Mouse (Mus musculus) erythroblast, embryonic 14.5 days (primary cell): ENCODE measurements around the gene Igfbp6. TPM values are rescaled to one million over a fixed set of nuclear protein-coding genes. Genes with fewer than 3 reads are reported as not detected.

ENCODE experiments used
- H3K27me3 ChIP-seq: 2 replicates; pipeline ENCODE4 v1.6.1; 2012; ENCODE audit warnings: inconsistent platforms; ENCODE audit not compliant: control insufficient read depth
- H3K36me3 ChIP-seq: 2 replicates; pipeline ENCODE4 v1.6.1; 2012; ENCODE audit warnings: mild to moderate bottlenecking, inconsistent platforms; ENCODE audit not compliant: control insufficient read depth
- H3K4me1 ChIP-seq: 2 replicates; pipeline ENCODE4 v1.6.1; 2012; ENCODE audit warnings: inconsistent platforms; ENCODE audit not compliant: control insufficient read depth
- H3K4me3 ChIP-seq: replicated peaks from 2 replicates; pipeline ENCODE3; 2012; ENCODE audit warnings: moderate library complexity, mild to moderate bottlenecking, inconsistent platforms
- H3K9me3 ChIP-seq: 2 replicates; pipeline ENCODE4 v1.6.1; 2012; ENCODE audit warnings: low read length, inconsistent platforms, mixed read lengths; ENCODE audit not compliant: control insufficient read depth
- GATA1 ChIP-seq: IDR thresholded peaks from 2 replicates; pipeline ENCODE4 v1.6.1; 2012; ENCODE audit warnings: low read length, inconsistent platforms, mixed read lengths
- TAL1 ChIP-seq: IDR thresholded peaks from 3 replicates; pipeline ENCODE4 v1.6.1; 2012; ENCODE audit warnings: low read length, inconsistent platforms, mixed read lengths
- polyA plus RNA-seq: library from polyadenylated mRNA; stranded (reverse); fragments of >175 nt; gene quantifications from 2 replicates; pipeline ENCODE4 v1.2.3, GENCODE M21; 2012

The Igfbp6 gene
- polyA plus RNA-seq, 1 experiment, result 0.05 TPM

GRCm38 (mm10) chr15:102192820-102193386, 48.7 kb downstream of the Igfbp6 start:
- Histone ChIP-seq H3K36me3 (no peaks in the 10 kb centered on the region), H3K27me3 (no peaks in the 10 kb centered on the region), H3K4me1 (peaks cover 9% of the 10 kb centered on the region), H3K9me3 (no peaks in the 10 kb centered on the region), H3K4me3 (no peak overlapping the region)
- TF ChIP-seq GATA1 (no peak), TAL1 (no peak)

- TF ChIP-seq TAL1 (no peak), GATA1 (no peak)
- Histone ChIP-seq H3K4me3 (no peak overlapping the region), H3K36me3 (no peaks in the 10 kb centered on the region), H3K9me3 (no peaks in the 10 kb centered on the region), H3K27me3 (no peaks in the 10 kb centered on the region), H3K4me1 (peaks cover 6% of the 10 kb centered on the region)
Observed at GRCm38 (mm10) chr15:102193652-102194051, 49.5 kb downstream of the Igfbp6 start.

- H3K4me1 ChIP-seq, result peaks cover 7% of the 10 kb centered on the region
- no peaks in the 10 kb centered on the region for H3K9me3 ChIP-seq
- no peak overlapping the region for H3K4me3 ChIP-seq
- H3K27me3 ChIP-seq, result no peaks in the 10 kb centered on the region
- TF ChIP-seq GATA1 (no peak), TAL1 (no peak)
- no peaks in the 10 kb centered on the region for H3K36me3 ChIP-seq
Observed at GRCm38 (mm10) chr15:102194439-102194838, 50.3 kb downstream of the Igfbp6 start.

DNA sequence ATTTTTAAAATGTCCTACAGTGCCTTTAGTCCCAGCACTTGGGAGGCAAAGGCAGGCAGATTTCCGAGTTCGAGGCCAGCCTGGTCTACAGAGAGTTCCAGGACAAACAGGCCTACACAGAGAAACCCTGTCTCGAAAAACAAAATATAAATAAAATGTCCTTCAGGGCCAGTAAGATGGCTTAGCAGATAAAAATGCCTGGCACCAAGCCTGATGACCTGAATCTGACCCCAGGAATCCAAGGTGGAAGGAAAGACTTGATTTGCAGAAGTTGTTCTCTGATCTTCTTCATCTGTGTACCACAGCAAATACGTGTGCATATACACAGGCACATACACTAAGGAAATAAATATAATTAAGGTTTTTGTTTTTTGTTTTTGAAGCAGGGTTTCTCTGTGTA, 51.2 kb downstream of the Igfbp6 start:
- H3K4me3 ChIP-seq, result no peak overlapping the region
- no peaks in the 10 kb centered on the region for H3K9me3 ChIP-seq
- no peaks in the 10 kb centered on the region for H3K27me3 ChIP-seq
- TF ChIP-seq TAL1 (no peak), GATA1 (no peak)
- peaks cover 7% of the 10 kb centered on the region for H3K4me1 ChIP-seq
- no peaks in the 10 kb centered on the region for H3K36me3 ChIP-seq

- no peaks in the 10 kb centered on the region for H3K9me3 ChIP-seq
- no peaks in the 10 kb centered on the region for H3K36me3 ChIP-seq
- H3K4me1 ChIP-seq, result peaks cover 17% of the 10 kb centered on the region
- no peak overlapping the region for H3K4me3 ChIP-seq
- TF ChIP-seq TAL1 (no peak), GATA1 (no peak)
- H3K27me3 ChIP-seq, result no peaks in the 10 kb centered on the region
Observed at GRCm38 (mm10) chr15:102198841-102199240, 54.7 kb downstream of the Igfbp6 start.

Other genes starting within 250 kb of the Igfbp6 start
- not detected in 2 replicates for gene Krt4, start 219.6 kb upstream of the Igfbp6 start, polyA plus RNA-seq
- gene Krt79, start 204.0 kb upstream of the Igfbp6 start, polyA plus RNA-seq, result not detected in 2 replicates
- 0.01 TPM in 1 of 2 replicates, not detected in the other for gene Krt78, start 190.1 kb upstream of the Igfbp6 start, polyA plus RNA-seq
- gene Krt8, start 139.9 kb upstream of the Igfbp6 start, polyA plus RNA-seq, result 0.06 and 0.07 TPM in 2 replicates
- 0.13 TPM in 1 of 2 replicates, not detected in the other for gene Krt18, start 116.2 kb upstream of the Igfbp6 start, polyA plus RNA-seq
- gene Eif4b, start 70.6 kb upstream of the Igfbp6 start, polyA plus RNA-seq, result 8.2 and 8.3 TPM in 2 replicates
- 0.04 and 0.05 TPM in 2 replicates for gene Tns2, start 43.9 kb upstream of the Igfbp6 start, polyA plus RNA-seq
- gene Spryd3, start 8.1 kb upstream of the Igfbp6 start, polyA plus RNA-seq, result 1.1 and 1.4 TPM in 2 replicates
- 0.12 and 0.18 TPM in 2 replicates for gene Soat2, start 6.2 kb downstream of the Igfbp6 start, polyA plus RNA-seq
- gene Zfp740, start 58.9 kb downstream of the Igfbp6 start, polyA plus RNA-seq, result 0.44 and 0.77 TPM in 2 replicates
- 0.97 and 1.4 TPM in 2 replicates for gene Csad, start 60.4 kb downstream of the Igfbp6 start, polyA plus RNA-seq
- gene Itgb7, start 87.6 kb downstream of the Igfbp6 start, polyA plus RNA-seq, result 1.4 and 2.1 TPM in 2 replicates
- 0.09 TPM in 2 replicates for gene Rarg, start 113.2 kb downstream of the Igfbp6 start, polyA plus RNA-seq
- not detected in 2 replicates for gene Gm9918, start 126.2 kb downstream of the Igfbp6 start, polyA plus RNA-seq
- gene Mfsd5, start 135.1 kb downstream of the Igfbp6 start, polyA plus RNA-seq, result 3.2 and 3.5 TPM in 2 replicates
- 12.0 and 15.2 TPM in 2 replicates for gene Espl1, start 151.9 kb downstream of the Igfbp6 start, polyA plus RNA-seq
- 1.2 and 3.3 TPM in 2 replicates for gene Pfdn5, start 181.8 kb downstream of the Igfbp6 start, polyA plus RNA-seq
- 6.4 and 8.0 TPM in 2 replicates for gene Myg1, start 187.3 kb downstream of the Igfbp6 start, polyA plus RNA-seq
- 13.7 and 18.1 TPM in 2 replicates for gene Aaas, start 206.4 kb downstream of the Igfbp6 start, polyA plus RNA-seq
- gene Sp7, start 222.8 kb downstream of the Igfbp6 start, polyA plus RNA-seq, result not detected in 2 replicates